Mouse (Mus musculus): Measurements from ENCODE around the gene Ss18l2. TPM values are rescaled to one million over a fixed set of nuclear protein-coding genes. Genes with fewer than 3 reads are reported as not detected.

The Ss18l2 gene
- polyA plus RNA-seq, 1 experiment from 2014 or later, result 186 TPM

- no peak overlapping the region for H3K9ac ChIP-seq (ENCODE audit: low read length)
- H3K36me3 ChIP-seq (ENCODE audit: control insufficient read depth, insufficient read depth, low read length), result peaks cover 4% of the 10 kb centered on the region
- no peak for DNase-seq (ENCODE audit: low spot score)
- H3K4me1 ChIP-seq (ENCODE audit: control insufficient read depth, insufficient read depth, low read length), result peaks cover 23% of the 10 kb centered on the region
- H3K27ac ChIP-seq (ENCODE audit: low read depth, low read length), result no peak overlapping the region
- 74% methylated on average over 6 of the region's 6 CpGs for WGBS
- no peak overlapping the region for H3K4me3 ChIP-seq (ENCODE audit: low read depth, low read length)
- H3K9me3 ChIP-seq (replicated peaks; ENCODE audit: control insufficient read depth, low read length), result no peaks in the 10 kb centered on the region
- no peak for ATAC-seq
- H3K4me2 ChIP-seq (ENCODE audit: low read length), result no peak overlapping the region
- H3K27me3 ChIP-seq (replicated peaks; ENCODE audit: control insufficient read depth, insufficient read depth, low read length), result no peaks in the 10 kb centered on the region
Measured at GRCm38 (mm10) chr9:121707801-121708200, 2.3 kb upstream of the Ss18l2 start.

GRCm38 (mm10) chr9:121708506-121709486 is 1.3 kb upstream of the Ss18l2 start:
- Histone ChIP-seq H3K4me2 (ENCODE audit: low read length) (no peak overlapping the region), H3K4me3 (ENCODE audit: low read depth, low read length) (no peak overlapping the region), H3K9me3 (replicated peaks; ENCODE audit: control insufficient read depth, low read length) (no peaks in the 10 kb centered on the region), H3K36me3 (ENCODE audit: control insufficient read depth, insufficient read depth, low read length) (peaks cover 9% of the 10 kb centered on the region), H3K9ac (ENCODE audit: low read length) (no peak overlapping the region), H3K27ac (ENCODE audit: low read depth, low read length) (no peak overlapping the region), H3K27me3 (replicated peaks; ENCODE audit: control insufficient read depth, insufficient read depth, low read length) (no peaks in the 10 kb centered on the region), H3K4me1 (ENCODE audit: control insufficient read depth, insufficient read depth, low read length) (peaks cover 20% of the 10 kb centered on the region)
- no peak for DNase-seq (ENCODE audit: low spot score)
- no peak for ATAC-seq
- WGBS, result 70% methylated on average over 7 of the region's 7 CpGs

GRCm38 (mm10) chr9:121710584-121710975 is 451 bp downstream of the Ss18l2 start:
- Histone ChIP-seq H3K4me1 (ENCODE audit: control insufficient read depth, insufficient read depth, low read length) (peaks cover 9% of the 10 kb centered on the region), H3K4me3 (ENCODE audit: low read depth, low read length) (peak overlapping the region; percentile 95), H3K9me3 (replicated peaks; ENCODE audit: control insufficient read depth, low read length) (no peaks in the 10 kb centered on the region), H3K27me3 (replicated peaks; ENCODE audit: control insufficient read depth, insufficient read depth, low read length) (no peaks in the 10 kb centered on the region), H3K9ac (ENCODE audit: low read length) (peak overlapping the region; percentile 93), H3K27ac (ENCODE audit: low read depth, low read length) (peak overlapping the region; percentile 88), H3K36me3 (ENCODE audit: control insufficient read depth, insufficient read depth, low read length) (peaks cover 9% of the 10 kb centered on the region), H3K4me2 (ENCODE audit: low read length) (peak overlapping the region; percentile 76)
- ATAC-seq (peak; percentile 28; the same call in 1 of the 2 replicates), DNase-seq (ENCODE audit: low spot score) (no peak)
- under 1% methylated on average over 18 of the region's 18 CpGs for WGBS

GRCm38 (mm10) chr9:121717048-121717447 is 6.9 kb downstream of the Ss18l2 start:
- H3K4me3 ChIP-seq (ENCODE audit: low read depth, low read length), result no peak overlapping the region
- ATAC-seq, result no peak
- no peak overlapping the region for H3K4me2 ChIP-seq (ENCODE audit: low read length)
- 0 out of 2 replicates have a peak, but pooled peaks cover 2% of the 10 kb centered on the region for H3K9me3 ChIP-seq (replicated peaks; ENCODE audit: control insufficient read depth, low read length)
- peaks cover 9% of the 10 kb centered on the region for H3K36me3 ChIP-seq (ENCODE audit: control insufficient read depth, insufficient read depth, low read length)
- DNase-seq (ENCODE audit: low spot score), result no peak
- no peak overlapping the region for H3K9ac ChIP-seq (ENCODE audit: low read length)
- peaks cover 10% of the 10 kb centered on the region for H3K4me1 ChIP-seq (ENCODE audit: control insufficient read depth, insufficient read depth, low read length)
- WGBS, result 86% methylated on average over 2 of the region's 2 CpGs
- no peaks in the 10 kb centered on the region for H3K27me3 ChIP-seq (replicated peaks; ENCODE audit: control insufficient read depth, insufficient read depth, low read length)
- no peak overlapping the region for H3K27ac ChIP-seq (ENCODE audit: low read depth, low read length)

DNA sequence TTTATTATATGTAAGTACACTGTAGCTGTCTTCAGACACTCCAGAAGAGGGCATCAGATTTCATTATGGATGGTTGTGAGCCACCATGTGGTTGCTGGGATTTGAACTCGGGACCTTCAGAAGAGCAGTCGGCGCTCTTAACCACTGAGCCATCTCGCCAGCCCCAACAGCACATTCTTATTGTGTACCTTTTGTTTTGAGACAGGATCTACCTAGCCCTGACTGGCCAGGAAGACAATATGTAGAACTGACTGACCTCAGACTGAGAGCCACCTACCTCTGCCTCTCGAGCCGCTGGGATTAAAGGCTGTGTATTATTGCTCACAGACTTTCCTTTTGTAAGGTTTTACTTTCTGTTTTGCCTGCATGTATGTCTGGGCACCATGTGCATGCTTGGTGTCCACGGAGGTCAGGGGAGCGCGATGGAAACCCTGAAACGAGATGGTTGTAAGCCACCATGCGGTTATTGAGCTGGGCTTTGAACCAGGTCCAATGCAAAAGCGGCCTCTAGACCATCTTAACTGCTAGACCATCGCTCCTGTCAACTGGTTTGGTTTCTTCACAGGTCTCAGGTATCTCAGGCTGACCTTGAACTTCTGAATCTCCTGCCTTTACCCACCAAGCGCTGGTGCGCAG is 8.1 kb downstream of the Ss18l2 start:
- peak overlapping the region; percentile 77 for H3K4me2 ChIP-seq (ENCODE audit: low read length)
- WGBS, result 67% methylated on average over 15 of the region's 15 CpGs
- H3K27ac ChIP-seq (ENCODE audit: low read depth, low read length), result peak overlapping the region; percentile 88
- DNase-seq (ENCODE audit: low spot score) (no peak), ATAC-seq (peak; percentile 2; the same call in 1 of the 2 replicates)
- peak overlapping the region; percentile 94 for H3K4me3 ChIP-seq (ENCODE audit: low read depth, low read length)
- peaks cover 10% of the 10 kb centered on the region for H3K4me1 ChIP-seq (ENCODE audit: control insufficient read depth, insufficient read depth, low read length)
- H3K36me3 ChIP-seq (ENCODE audit: control insufficient read depth, insufficient read depth, low read length), result 0 out of 2 replicates have a peak, but pooled peaks cover 3% of the 10 kb centered on the region
- H3K9ac ChIP-seq (ENCODE audit: low read length), result peak overlapping the region; percentile 79
- no peaks in the 10 kb centered on the region for H3K27me3 ChIP-seq (replicated peaks; ENCODE audit: control insufficient read depth, insufficient read depth, low read length)
- 0 out of 2 replicates have a peak, but pooled peaks cover 2% of the 10 kb centered on the region for H3K9me3 ChIP-seq (replicated peaks; ENCODE audit: control insufficient read depth, low read length)

DNA sequence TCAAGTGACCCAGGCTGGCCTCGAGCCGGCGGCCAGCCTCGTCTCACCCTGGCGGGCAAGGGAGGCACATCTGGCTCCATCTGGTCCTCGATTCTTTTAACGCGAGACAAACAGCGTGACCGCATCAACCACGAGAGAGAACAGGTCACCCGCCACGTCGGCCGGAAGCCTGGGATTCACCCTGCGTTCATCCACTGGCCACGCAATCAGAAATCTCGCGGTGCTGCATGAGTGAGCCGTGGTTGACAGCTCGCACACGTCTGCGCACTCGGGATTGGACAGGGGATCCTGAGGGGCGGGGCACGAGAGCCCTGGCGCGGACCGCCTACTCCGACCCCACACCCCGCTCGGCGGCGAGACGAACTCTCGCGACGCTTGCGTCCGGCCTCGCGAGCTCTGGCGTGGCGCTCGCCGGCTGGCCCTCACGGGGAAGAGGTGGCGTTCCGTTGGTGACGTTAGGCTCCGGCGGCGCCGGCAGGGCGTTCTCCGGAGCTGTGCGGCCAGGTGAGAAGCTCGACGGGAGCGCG is 8.7 kb downstream of the Ss18l2 start, which contains the start of gene Nktr:
Nktr (plus strand) TSS at position 378 of the 527 bp plus-strand sequence.
- DNase-seq (ENCODE audit: low spot score) (peak; percentile 99), ATAC-seq (peak; percentile 100)
- H3K9ac ChIP-seq (ENCODE audit: low read length), result peak within 1 kb of the TSS; percentile 95
- H3K4me1 ChIP-seq (ENCODE audit: control insufficient read depth, insufficient read depth, low read length), result peaks cover 10% of the 10 kb centered on the region
- H3K27me3 ChIP-seq (replicated peaks; ENCODE audit: control insufficient read depth, insufficient read depth, low read length), result no peaks in the 10 kb centered on the region
- peak within 1 kb of the TSS; percentile 95 for H3K4me2 ChIP-seq (ENCODE audit: low read length)
- H3K9me3 ChIP-seq (replicated peaks; ENCODE audit: control insufficient read depth, low read length), result 0 out of 2 replicates have a peak, but pooled peaks cover 2% of the 10 kb centered on the region
- peak within 1 kb of the TSS; percentile 94 for H3K4me3 ChIP-seq (ENCODE audit: low read depth, low read length)
- under 1% methylated on average over 51 of the region's 61 CpGs for WGBS
- peak within 1 kb of the TSS; percentile 91 for H3K27ac ChIP-seq (ENCODE audit: low read depth, low read length)
- H3K36me3 ChIP-seq (ENCODE audit: control insufficient read depth, insufficient read depth, low read length), result no peaks in the 10 kb centered on the region

GRCm38 (mm10) chr9:121719347-121720331 is 9.5 kb downstream of the Ss18l2 start:
- ATAC-seq (peak; percentile 71; the same call in 1 of the 2 replicates), DNase-seq (ENCODE audit: low spot score) (peak; percentile 44)
- Histone ChIP-seq H3K27ac (ENCODE audit: low read depth, low read length) (peak overlapping the region; percentile 91), H3K4me2 (ENCODE audit: low read length) (peak overlapping the region; percentile 95), H3K27me3 (replicated peaks; ENCODE audit: control insufficient read depth, insufficient read depth, low read length) (no peaks in the 10 kb centered on the region), H3K4me3 (ENCODE audit: low read depth, low read length) (peak overlapping the region; percentile 94), H3K9me3 (replicated peaks; ENCODE audit: control insufficient read depth, low read length) (0 out of 2 replicates have a peak, but pooled peaks cover 2% of the 10 kb centered on the region), H3K9ac (ENCODE audit: low read length) (peak overlapping the region; percentile 95), H3K36me3 (ENCODE audit: control insufficient read depth, insufficient read depth, low read length) (no peaks in the 10 kb centered on the region), H3K4me1 (ENCODE audit: control insufficient read depth, insufficient read depth, low read length) (peaks cover 10% of the 10 kb centered on the region)
- 1% methylated on average over 50 of the region's 87 CpGs for WGBS

- H3K4me1 ChIP-seq (ENCODE audit: control insufficient read depth, insufficient read depth, low read length), result no peaks in the 10 kb centered on the region
- no peak for DNase-seq (ENCODE audit: low spot score)
- H3K27ac ChIP-seq (ENCODE audit: low read depth, low read length), result no peak overlapping the region
- H3K9ac ChIP-seq (ENCODE audit: low read length), result no peak overlapping the region
- no peaks in the 10 kb centered on the region for H3K27me3 ChIP-seq (replicated peaks; ENCODE audit: control insufficient read depth, insufficient read depth, low read length)
- H3K4me3 ChIP-seq (ENCODE audit: low read depth, low read length), result no peak overlapping the region
- WGBS, result 87% methylated on average over 6 of the region's 6 CpGs
- ATAC-seq, result no peak
- peaks cover 56% of the 10 kb centered on the region for H3K36me3 ChIP-seq (ENCODE audit: control insufficient read depth, insufficient read depth, low read length)
- H3K4me2 ChIP-seq (ENCODE audit: low read length), result no peak overlapping the region
- no peaks in the 10 kb centered on the region for H3K9me3 ChIP-seq (replicated peaks; ENCODE audit: control insufficient read depth, low read length)
Measured at GRCm38 (mm10) chr9:121740490-121740889, 30.4 kb downstream of the Ss18l2 start.
